Mouse (Mus musculus) forebrain, embryonic 16.5 days (tissue): ENCODE measurements around the gene Pde6h. TPM values are rescaled to one million over a fixed set of nuclear protein-coding genes. Genes with fewer than 3 reads are reported as not detected.

Source experiments
- ATAC-seq: fragments of 200-750 bp; cut with Nextera tagmentation; 2 replicates; pipeline ENCODE4 v1.8.0; 2017; ENCODE audit warnings: mild to moderate bottlenecking, moderate library complexity
- H3K27ac ChIP-seq: fragments of 300-500 bp; sonication (generic); 2 replicates; pipeline ENCODE4 v1.5.1; 2014; ENCODE audit warnings: low read length, control low read depth
- H3K27me3 ChIP-seq: fragments of 300-500 bp; sonication (generic); replicated peaks from 2 replicates; pipeline ENCODE4 v1.6.1; 2014; ENCODE audit warnings: low read length; ENCODE audit not compliant: control insufficient read depth, insufficient read depth
- H3K36me3 ChIP-seq: fragments of 300-500 bp; sonication (generic); 2 replicates; pipeline ENCODE4 v1.6.1; 2014; ENCODE audit not compliant: control insufficient read depth, insufficient read depth
- H3K4me1 ChIP-seq: fragments of 300-500 bp; sonication (generic); replicated peaks from 2 replicates; pipeline ENCODE4 v1.6.1; 2014; ENCODE audit warnings: low read length; ENCODE audit not compliant: control insufficient read depth, insufficient read depth
- H3K4me2 ChIP-seq: fragments of 300-500 bp; sonication (generic); 2 replicates; pipeline ENCODE4 v1.6.1; 2014; ENCODE audit warnings: mild to moderate bottlenecking, low read length, control low read depth
- H3K4me3 ChIP-seq: fragments of 300-500 bp; sonication (generic); replicated peaks from 2 replicates; pipeline ENCODE4 v1.5.1; 2014; ENCODE audit warnings: mild to moderate bottlenecking, low read length, control low read depth
- H3K9ac ChIP-seq: fragments of 300-500 bp; sonication (generic); replicated peaks from 2 replicates; pipeline ENCODE4 v1.6.1; 2014; ENCODE audit warnings: low read depth, low read length, control low read depth
- H3K9me3 ChIP-seq: fragments of 300-500 bp; sonication (generic); 2 replicates; pipeline ENCODE4 v1.6.1; 2016; ENCODE audit warnings: low read length; ENCODE audit not compliant: control insufficient read depth
- WGBS: fragments of 180-500 bp; shearing (Covaris S2); extraction: QIAGEN DNeasy Blood & Tissue Kit; methylation state at CpG from one replicate; pipeline ENCODE4 v1.1.7; 2014; 5-methylcytosine and 5-hydroxymethylcytosine counted together
- polyA plus RNA-seq: library from polyadenylated mRNA; unstranded; fragments of >200 nt; fragmentation: Nextera tagmentation; extraction: Ambion mirVana; gene quantifications from 2 replicates; pipeline ENCODE4 v1.2.1, GENCODE M21; 2015

Gene Pde6h
- polyA plus RNA-seq, 1 experiment from 2014 or later = not detected

- H3K4me3 ChIP-seq = no peak overlapping the region
- no peaks in the 10 kb centered on the region for H3K36me3 ChIP-seq
- H3K27me3 ChIP-seq = no peaks in the 10 kb centered on the region
- no peak overlapping the region for H3K27ac ChIP-seq
- H3K4me1 ChIP-seq = no peaks in the 10 kb centered on the region
- 46% methylated on average over 16 of the region's 16 CpGs for WGBS
- no peak overlapping the region for H3K9ac ChIP-seq
- H3K4me2 ChIP-seq = no peak overlapping the region
- ATAC-seq = peak; percentile 51
- H3K9me3 ChIP-seq = no peaks in the 10 kb centered on the region
Observed at GRCm38 (mm10) chr6:136920320-136921257, 3.0 kb upstream of the Pde6h start.

- peak; percentile 76 for ATAC-seq
- Histone ChIP-seq H3K9ac (no peak overlapping the region), H3K4me3 (no peak overlapping the region), H3K9me3 (no peaks in the 10 kb centered on the region), H3K27me3 (no peaks in the 10 kb centered on the region), H3K27ac (no peak overlapping the region), H3K4me2 (no peak overlapping the region), H3K4me1 (no peaks in the 10 kb centered on the region), H3K36me3 (no peaks in the 10 kb centered on the region)
- WGBS = 61% methylated on average over 7 of the region's 7 CpGs
Observed at GRCm38 (mm10) chr6:136921601-136922000, 2.0 kb upstream of the Pde6h start.

- H3K4me1 ChIP-seq = no peaks in the 10 kb centered on the region
Observed at GRCm38 (mm10) chr6:136922080-136922479, 1.6 kb upstream of the Pde6h start, which contains the start of gene Erp27. Gene Erp27 (minus strand): TSS chr6:136922180.

GRCm38 (mm10) chr6:136922871-136923270 is 761 bp upstream of the Pde6h start:
- Histone ChIP-seq H3K27me3 (no peaks in the 10 kb centered on the region), H3K4me2 (no peak overlapping the region), H3K9me3 (no peaks in the 10 kb centered on the region), H3K4me3 (no peak overlapping the region), H3K9ac (no peak overlapping the region), H3K4me1 (no peaks in the 10 kb centered on the region), H3K36me3 (no peaks in the 10 kb centered on the region), H3K27ac (no peak overlapping the region)
- WGBS = 90% methylated on average over 7 of the region's 7 CpGs
- ATAC-seq = no peak

More at GRCm38 (mm10) chr6:136922080-136922479, 1.6 kb upstream of the Pde6h start, which contains the start of gene Erp27:
- no peak within 1 kb of the TSS for H3K4me2 ChIP-seq
- H3K36me3 ChIP-seq = no peaks in the 10 kb centered on the region
- no peak within 1 kb of the TSS for H3K9ac ChIP-seq
- ATAC-seq = no peak
- no peak within 1 kb of the TSS for H3K27ac ChIP-seq
- 77% methylated on average over 5 of the region's 5 CpGs for WGBS
- no peaks in the 10 kb centered on the region for H3K9me3 ChIP-seq
- no peak within 1 kb of the TSS for H3K4me3 ChIP-seq
- H3K27me3 ChIP-seq = no peaks in the 10 kb centered on the region

GRCm38 (mm10) chr6:136925049-136925448 is 1.4 kb downstream of the Pde6h start:
- WGBS = 80% methylated on average over 8 of the region's 8 CpGs
- H3K36me3 ChIP-seq = no peaks in the 10 kb centered on the region
- H3K9ac ChIP-seq = no peak overlapping the region
- no peaks in the 10 kb centered on the region for H3K27me3 ChIP-seq
- no peaks in the 10 kb centered on the region for H3K4me1 ChIP-seq
- ATAC-seq = no peak
- H3K4me3 ChIP-seq = no peak overlapping the region
- no peak overlapping the region for H3K4me2 ChIP-seq
- no peak overlapping the region for H3K27ac ChIP-seq
- no peaks in the 10 kb centered on the region for H3K9me3 ChIP-seq

GRCm38 (mm10) chr6:136927626-136928025 is 4.0 kb downstream of the Pde6h start:
- H3K27ac ChIP-seq = no peak overlapping the region
- H3K4me3 ChIP-seq = no peak overlapping the region
- no peaks in the 10 kb centered on the region for H3K4me1 ChIP-seq
- 100% methylated on average over 1 of the region's 1 CpGs for WGBS
- no peak overlapping the region for H3K9ac ChIP-seq
- no peak for ATAC-seq
- H3K36me3 ChIP-seq = no peaks in the 10 kb centered on the region
- H3K9me3 ChIP-seq = no peaks in the 10 kb centered on the region
- no peak overlapping the region for H3K4me2 ChIP-seq
- no peaks in the 10 kb centered on the region for H3K27me3 ChIP-seq

- Histone ChIP-seq H3K4me1 (no peaks in the 10 kb centered on the region), H3K4me3 (no peak overlapping the region), H3K36me3 (no peaks in the 10 kb centered on the region), H3K4me2 (no peak overlapping the region), H3K27me3 (no peaks in the 10 kb centered on the region), H3K9ac (no peak overlapping the region), H3K27ac (no peak overlapping the region), H3K9me3 (no peaks in the 10 kb centered on the region)
- ATAC-seq = no peak
- WGBS = 76% methylated on average over 12 of the region's 12 CpGs
Observed at GRCm38 (mm10) chr6:136930677-136931076, 7.0 kb downstream of the Pde6h start.

GRCm38 (mm10) chr6:136931246-136931645 is 7.6 kb downstream of the Pde6h start:
- no peak overlapping the region for H3K4me2 ChIP-seq
- 85% methylated on average over 13 of the region's 13 CpGs for whole genome bisulfite sequencing
- no peak overlapping the region for H3K9ac ChIP-seq
- no peaks in the 10 kb centered on the region for H3K9me3 ChIP-seq
- no peaks in the 10 kb centered on the region for H3K27me3 ChIP-seq
- no peak for ATAC-seq
- no peak overlapping the region for H3K27ac ChIP-seq
- no peaks in the 10 kb centered on the region for H3K36me3 ChIP-seq
- H3K4me3 ChIP-seq = no peak overlapping the region
- no peaks in the 10 kb centered on the region for H3K4me1 ChIP-seq

- 81% methylated on average over 7 of the region's 7 CpGs for WGBS
- H3K9ac ChIP-seq = no peak overlapping the region
- no peak overlapping the region for H3K4me3 ChIP-seq
- ATAC-seq = no peak
- H3K27me3 ChIP-seq = no peaks in the 10 kb centered on the region
- no peaks in the 10 kb centered on the region for H3K36me3 ChIP-seq
- H3K4me2 ChIP-seq = no peak overlapping the region
- no peaks in the 10 kb centered on the region for H3K4me1 ChIP-seq
- H3K27ac ChIP-seq = no peak overlapping the region
- H3K9me3 ChIP-seq = no peaks in the 10 kb centered on the region
Observed at GRCm38 (mm10) chr6:136934068-136934467, 10.4 kb downstream of the Pde6h start.
